Mouse (Mus musculus) CH12.LX (cell line): ENCODE results near the gene Nxpe5.

Experiments
- CTCF ChIP-seq, 2 experiments: IDR thresholded peaks in 1 of 2; conservative IDR thresholded peaks in 1 of 2; 2 replicates each; pipeline ENCODE4 v1.5.1; 2011 to 2012; ENCODE audit warnings: low read depth in 2 of 2, low read length in 2 of 2, improper control_type of control experiment in 1 of 2, inconsistent platforms in 1 of 2, mild to moderate bottlenecking in 1 of 2, moderate library complexity in 1 of 2
- HCFC1 ChIP-seq: IDR thresholded peaks from 2 replicates; pipeline ENCODE4 v1.6.1; 2012; ENCODE audit warnings: low read depth, mild to moderate bottlenecking, inconsistent platforms, low read length, improper control_type of control experiment
- POLR2A ChIP-seq: IDR thresholded peaks from 2 replicates; pipeline ENCODE4 v1.6.1; 2011; ENCODE audit warnings: low read depth, mild to moderate bottlenecking, improper control_type of control experiment, low read length
- POLR2AphosphoS2 ChIP-seq: IDR thresholded peaks from 2 replicates; pipeline ENCODE4 v1.6.1; 2011; ENCODE audit warnings: low read depth, low read length, improper control_type of control experiment
- RAD21 ChIP-seq: IDR thresholded peaks from 2 replicates; pipeline ENCODE4 v1.6.1; 2011; ENCODE audit warnings: low read depth, mild to moderate bottlenecking, low read length, improper control_type of control experiment, moderate library complexity

- TF ChIP-seq POLR2A (no peak), CTCF (conservative IDR thresholded peaks at IDR 0.05 in 1 of 2, IDR thresholded peaks at IDR 0.05 in 1 of 2; ENCODE audit: low read depth in 2 of 2, low read length in 2 of 2) (no peak), RAD21 (no peak), HCFC1 (no peak), POLR2AphosphoS2 (no peak)
Measured at GRCm38 (mm10) chr5:138272409-138272923, 46.8 kb downstream of the Nxpe5 start, which contains the start of gene Gal3st4.
